8 mouse cellular contexts compared by ENCODE assay signal in genomic region chr14:79617121-79617828, GRCm38 (mm10). TPM values are rescaled to one million over a fixed set of nuclear protein-coding genes. Genes with fewer than 3 reads are reported as not detected.
DNase-seq lines count a peak whose midpoint lies in the region; ATAC-seq lines count a peak whose summit lies in the region.

No protein-coding gene starts in this region.

- DNase-seq in frontal cortex, postnatal 14 days (ENCODE audit: low spot score in 2 of 2), result no peak
- DNase-seq in lung, postnatal 25 days (ENCODE audit: low spot score), result peak; percentile 14
- DNase-seq in lung, postnatal 4 days, result no peak
- DNase-seq in forelimb bud, embryonic 11.5 days (ENCODE audit: low read depth, low spot score), result peak; percentile 8
- DNase-seq in retina, adult 2 months (ENCODE audit: low read depth, low spot score), result peak; percentile 4
- DNase-seq in urinary bladder, postnatal 36 days (ENCODE audit: low spot score in 2 of 2), result no peak
- no peak for DNase-seq in gastrocnemius, adult 8-10 months (ENCODE audit: low spot score in 2 of 2)

- ATAC-seq in frontal cortex, adult (ENCODE audit: low TSS enrichment), result peak; percentile 92

RNA-seq across cellular contexts. Expression of gene Sugt1, which starts 29.8 kb away (rescaled TPM):
- 100 to 1,000 TPM in 2 of 4 experiments, 10 to 100 TPM in 2; 89.1 to 121 (median 109) TPM for total RNA-seq in gastrocnemius, adult 8-10 months (2022)

RNA-seq across cellular contexts. Expression of gene Cnmd, which starts 44.7 kb away (rescaled TPM):
- under 1 TPM in 3 of 4 experiments, not detected in 1; 0.22 to 0.94 (median 0.83) TPM for total RNA-seq in gastrocnemius, adult 8-10 months (2022)

Comparison
In these comparisons a context has a peak if more than half of its experiments do, and no peak if none do; other contexts are left out.
1. DNase-seq: peak in lung, postnatal 25 days (single experiment), forelimb bud, embryonic 11.5 days (single experiment) and retina, adult 2 months (single experiment); none in frontal cortex, postnatal 14 days (0 of 2), lung, postnatal 4 days (0 of 2), urinary bladder, postnatal 36 days (0 of 2) and gastrocnemius, adult 8-10 months (0 of 2).